Mouse (Mus musculus) gastrocnemius, postnatal 25 days (tissue): ENCODE measurements around the gene Aldh1b1. TPM values are rescaled to one million over a fixed set of nuclear protein-coding genes. Genes with fewer than 3 reads are reported as not detected.

Source experiments
- DNase-seq: peaks from one replicate; pipeline ENCODE4 v3.0.0; 2022
- total RNA-seq, 2 experiments: library from RNA; stranded (reverse); gene quantifications; 1 replicate in 1 of 2; 2 replicates in 1 of 2; pipeline ENCODE4 v1.2.3; 2021

Aldh1b1 gene
- total RNA-seq, 2 experiments from 2014 or later = 0.51 to 0.77 TPM

GRCm38 (mm10) chr4:45826275-45827040 is 27.6 kb downstream of the Aldh1b1 start, which contains the start of gene Igfbpl1:
Gene Igfbpl1 (minus strand): TSS chr4:45826923.
- no peak for DNase-seq

GRCm38 (mm10) chr4:45829907-45830759 is 31.3 kb downstream of the Aldh1b1 start:
- no peak for DNase-seq

- DNase-seq = no peak
These were observed 33.2 kb downstream of the Aldh1b1 start for GRCm38 (mm10) chr4:45831996-45832395.

GRCm38 (mm10) chr4:45833461-45833860 is 34.6 kb downstream of the Aldh1b1 start:
- DNase-seq = no peak

GRCm38 (mm10) chr4:45844355-45844754 is 45.5 kb downstream of the Aldh1b1 start:
- DNase-seq = no peak

GRCm38 (mm10) chr4:45846263-45846662 is 47.4 kb downstream of the Aldh1b1 start:
- DNase-seq = no peak

GRCm38 (mm10) chr4:45848109-45848824 is 49.4 kb downstream of the Aldh1b1 start, which contains the start of gene Stra6l:
Gene Stra6l (plus strand): TSS chr4:45848664.
- DNase-seq = no peak

GRCm38 (mm10) chr4:45848825-45849156 is 50.0 kb downstream of the Aldh1b1 start:
- DNase-seq = no peak

- DNase-seq = no peak
These were observed 50.6 kb downstream of the Aldh1b1 start for GRCm38 (mm10) chr4:45849419-45849818.

GRCm38 (mm10) chr4:45851640-45852051 is 52.8 kb downstream of the Aldh1b1 start:
- peak; percentile 82 for DNase-seq

GRCm38 (mm10) chr4:45853496-45854246 is 54.8 kb downstream of the Aldh1b1 start:
- peak; percentile 18 for DNase-seq

Other genes with a start within 250 kb of the Aldh1b1 start
- not detected for gene Igfbpl1, start 27.9 kb downstream of the Aldh1b1 start, total RNA-seq
- not detected for gene Stra6l, start 49.6 kb downstream of the Aldh1b1 start, total RNA-seq
- gene Ccdc180, start 91.3 kb downstream of the Aldh1b1 start, total RNA-seq = not detected
- 1 to 10 TPM; 9.1 to 9.4 TPM for gene Tdrd7, start 166.3 kb downstream of the Aldh1b1 start, total RNA-seq
- 100 to 1,000 TPM; 205 to 220 TPM for gene Tmod1, start 239.9 kb downstream of the Aldh1b1 start, total RNA-seq